Mouse (Mus musculus): ENCODE data around the gene Cbfa2t2.

GRCm38 (mm10) chr2:154586405-154586804 lies 150.1 kb downstream of the Cbfa2t2 start:
- no peak for TF ChIP-seq POLR2A (IDR thresholded peaks at IDR 0.05; ENCODE audit: low read depth, low read length)
- TF ChIP-seq CTCF (conservative IDR thresholded peaks at IDR 0.05; ENCODE audit: insufficient read depth, insufficient read length, low read depth, low read length) = peak; percentile 64
